Mouse (Mus musculus) Muller cell, postnatal 12 days (primary cell): Measurements from ENCODE around the gene Hist1h2ad.
"Not testable (repeated sequence)": the region's sequence is repeated elsewhere in the genome, so short reads cannot be mapped to it uniquely, and the experiment has no call there.

Experiments used
- DNase-seq: peaks from one replicate; pipeline ENCODE4 v3.0.0-alpha.2; 2015; ENCODE audit errors: inconsistent ontology term

Gene Hist1h2ad

DNA sequence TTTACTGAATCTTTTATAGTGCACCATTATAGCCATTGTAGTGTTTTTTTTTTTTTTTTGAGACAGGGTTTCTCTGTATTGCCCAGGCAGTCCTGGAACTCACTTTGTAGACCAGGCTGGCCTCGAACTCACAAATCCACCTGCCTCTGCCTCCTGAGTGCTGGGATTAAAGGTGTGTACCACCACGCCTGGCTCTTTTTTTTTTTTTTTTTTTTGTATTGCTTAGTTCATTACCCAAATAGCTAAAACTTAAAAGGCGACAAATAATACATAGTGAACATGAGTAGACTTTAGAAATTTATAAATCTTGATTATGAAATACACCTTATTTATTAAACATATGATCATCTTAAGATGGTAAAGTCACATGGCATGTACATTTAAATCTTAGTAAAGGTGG, 32.7 kb upstream of the Hist1h2ad start:
- no peak for DNase-seq

DNA sequence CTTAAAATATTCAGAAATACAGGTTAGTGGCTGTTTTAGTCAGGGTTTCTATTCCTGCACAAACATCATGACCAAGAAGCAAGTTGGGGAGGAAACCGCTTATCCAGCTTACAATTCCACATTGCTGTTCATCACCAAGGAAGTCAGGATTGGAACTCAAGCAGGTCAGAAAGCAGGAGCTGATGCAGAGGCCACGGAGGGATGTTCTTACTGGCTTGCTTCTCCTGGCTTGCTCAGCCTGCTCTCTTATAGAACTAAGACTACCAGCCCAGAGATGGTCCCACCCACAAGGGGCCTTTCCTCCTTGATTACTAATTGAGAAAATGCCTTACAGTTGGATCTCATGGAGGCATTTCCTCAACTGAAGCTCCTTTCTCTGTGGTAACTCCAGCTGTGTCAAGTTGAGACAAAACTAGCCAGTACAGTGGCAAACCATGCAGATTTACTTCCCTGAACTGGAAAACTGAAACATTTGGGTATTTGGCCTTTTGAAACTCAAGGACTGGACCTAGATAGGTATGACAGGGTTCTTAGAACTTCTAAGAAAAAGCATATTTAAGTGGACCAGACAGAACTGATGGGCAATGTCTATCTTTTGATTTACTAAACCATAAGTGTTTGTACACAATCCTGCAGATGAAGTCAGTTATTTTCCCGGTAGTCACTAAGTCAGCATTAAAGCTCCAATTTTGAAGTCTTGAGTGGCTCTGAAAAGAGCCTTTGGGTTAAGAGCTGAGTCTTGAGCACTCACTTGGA, 31.8 kb upstream of the Hist1h2ad start:
- not testable (repeated sequence) for DNase-seq

DNA sequence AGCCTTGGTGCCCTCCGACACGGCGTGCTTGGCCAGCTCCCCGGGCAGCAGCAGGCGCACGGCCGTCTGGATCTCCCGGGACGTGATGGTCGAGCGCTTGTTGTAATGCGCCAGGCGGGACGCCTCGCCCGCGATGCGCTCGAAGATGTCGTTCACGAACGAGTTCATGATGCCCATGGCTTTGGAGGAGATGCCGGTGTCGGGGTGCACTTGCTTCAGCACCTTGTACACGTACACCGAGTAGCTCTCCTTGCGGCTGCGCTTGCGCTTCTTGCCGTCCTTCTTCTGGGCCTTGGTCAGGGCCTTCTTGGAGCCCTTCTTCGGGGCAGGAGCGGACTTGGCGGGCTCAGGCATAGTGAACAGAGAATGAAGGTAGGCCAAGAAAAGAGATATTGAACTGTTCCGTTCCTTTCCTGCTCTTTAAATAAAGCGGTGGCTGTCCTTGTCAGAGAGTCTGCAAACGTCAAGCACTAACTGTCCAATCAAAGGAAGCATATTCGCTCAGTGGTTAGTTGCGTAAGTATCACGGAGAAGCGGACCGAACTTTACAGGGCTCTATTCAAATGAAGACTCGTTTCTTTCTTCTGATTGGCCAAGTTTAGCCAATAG, 31.1 kb upstream of the Hist1h2ad start, which contains the start of gene Hist1h2bh:
Gene Hist1h2bh (minus strand): TSS at position 394 of the 609 bp plus-strand sequence.
- peak; percentile 94 for DNase-seq

DNA sequence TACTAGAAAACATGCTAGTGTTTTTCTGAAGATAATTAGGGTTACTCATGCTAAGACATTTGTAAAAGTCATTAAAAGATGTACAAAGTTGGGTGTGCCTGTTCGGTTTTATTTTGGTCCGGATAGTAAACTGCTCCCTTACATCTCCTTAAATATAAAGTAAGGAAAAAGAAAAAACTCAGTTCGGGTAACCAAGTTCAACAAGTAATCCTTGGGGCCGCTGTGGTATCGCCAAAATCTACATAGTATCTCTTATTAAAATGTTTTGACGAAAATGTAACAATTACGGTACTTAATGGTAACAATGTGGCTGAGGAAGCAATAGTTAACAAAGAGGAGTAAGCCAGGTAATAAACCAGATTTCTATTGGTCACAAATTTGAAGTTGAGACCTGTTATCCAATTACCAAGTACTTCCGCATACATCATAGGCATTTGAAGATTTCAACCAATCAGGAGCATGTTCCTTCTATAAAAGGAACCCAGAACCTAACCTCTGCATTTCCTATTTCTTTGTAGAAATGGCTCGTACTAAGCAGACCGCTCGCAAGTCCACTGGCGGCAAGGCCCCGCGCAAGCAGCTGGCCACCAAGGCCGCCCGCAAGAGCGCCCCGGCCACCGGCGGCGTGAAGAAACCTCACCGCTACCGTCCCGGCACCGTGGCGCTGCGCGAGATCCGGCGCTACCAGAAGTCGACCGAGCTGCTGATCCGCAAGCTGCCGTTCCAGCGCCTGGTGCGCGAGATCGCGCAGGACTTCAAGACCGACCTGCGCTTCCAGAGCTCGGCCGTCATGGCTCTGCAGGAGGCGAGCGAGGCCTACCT, 30.0 kb upstream of the Hist1h2ad start, which contains the start of gene Hist1h3f:
Gene Hist1h3f (plus strand): TSS at position 88 of the 822 bp plus-strand sequence.
- peak; percentile 95 for DNase-seq

DNA sequence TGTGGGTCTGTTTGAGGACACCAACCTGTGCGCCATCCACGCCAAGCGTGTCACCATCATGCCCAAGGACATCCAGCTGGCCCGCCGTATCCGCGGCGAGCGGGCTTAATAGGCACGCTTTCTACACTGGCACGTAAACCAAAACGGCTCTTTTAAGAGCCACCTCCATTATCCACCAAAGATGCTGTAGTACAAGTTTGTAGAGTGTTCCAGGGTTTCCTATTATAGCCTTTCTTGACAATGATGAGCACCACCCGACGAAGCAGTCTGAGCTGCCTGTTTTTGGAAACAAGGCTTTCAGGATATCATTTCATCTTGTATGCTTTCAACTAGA, 29.4 kb upstream of the Hist1h2ad start:
- not testable (repeated sequence) for DNase-seq

DNA sequence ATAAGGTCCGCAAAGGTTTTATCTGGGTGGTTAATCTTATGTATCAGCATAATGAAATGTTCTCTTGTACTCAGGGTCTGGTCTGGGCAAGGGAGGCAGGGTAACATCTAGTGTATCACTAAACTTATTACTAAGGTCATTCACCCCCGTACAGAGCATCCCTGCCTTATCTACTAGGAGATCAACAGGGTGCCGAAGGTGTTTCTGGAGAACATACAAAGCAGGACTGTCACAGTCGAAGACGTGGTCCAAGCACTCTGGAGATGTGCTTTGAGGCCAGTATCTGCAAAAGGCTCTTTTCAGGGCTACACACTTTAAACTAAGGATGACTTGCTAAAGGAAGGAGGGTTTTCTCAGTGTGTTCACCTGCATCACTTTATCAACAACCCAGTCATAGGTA, 27.5 kb upstream of the Hist1h2ad start:
- DNase-seq, result no peak

DNA sequence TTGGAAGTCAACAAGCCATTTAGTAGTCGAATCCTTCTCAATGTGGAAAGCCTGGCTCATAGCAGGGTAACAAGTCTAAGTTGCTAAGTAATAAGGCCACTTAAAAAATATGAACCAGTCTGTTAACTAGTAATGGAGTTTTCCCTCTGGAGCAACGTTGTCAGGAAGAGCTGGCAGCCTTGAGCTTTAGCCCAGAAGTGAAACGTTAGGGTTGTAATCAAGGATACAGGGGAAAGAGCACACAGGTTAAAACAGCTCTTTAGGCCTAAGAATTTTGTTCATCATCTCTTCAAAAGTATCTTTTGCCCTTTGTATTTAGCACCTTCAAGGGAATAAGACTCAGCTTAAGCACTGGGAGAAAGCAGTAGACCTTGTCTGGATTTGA, 23.4 kb upstream of the Hist1h2ad start:
- DNase-seq, result no peak

DNA sequence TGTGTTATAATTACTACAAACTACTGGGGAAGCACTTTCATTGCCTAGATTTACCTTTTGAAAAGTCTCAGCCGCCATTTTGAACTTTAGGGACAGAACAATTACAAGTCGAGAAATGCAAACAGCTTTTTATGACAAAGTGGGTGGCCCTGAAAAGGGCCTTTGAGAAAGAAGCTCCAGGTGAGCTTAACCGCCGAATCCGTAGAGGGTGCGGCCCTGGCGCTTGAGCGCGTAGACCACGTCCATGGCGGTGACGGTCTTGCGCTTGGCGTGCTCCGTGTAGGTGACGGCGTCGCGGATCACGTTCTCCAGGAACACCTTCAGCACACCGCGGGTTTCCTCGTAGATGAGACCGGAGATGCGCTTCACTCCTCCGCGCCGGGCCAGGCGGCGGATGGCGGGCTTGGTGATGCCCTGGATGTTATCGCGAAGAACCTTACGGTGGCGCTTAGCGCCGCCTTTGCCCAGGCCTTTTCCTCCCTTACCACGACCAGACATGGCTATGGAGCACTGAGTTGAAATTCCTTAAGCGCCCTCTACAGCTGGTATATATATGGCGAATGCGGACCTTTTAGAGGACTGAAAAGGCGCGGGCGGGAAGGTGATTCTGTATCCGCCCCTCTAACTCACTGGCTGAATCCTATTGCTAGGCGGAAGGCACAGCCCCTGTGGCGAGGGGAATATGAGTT, 22.9 kb upstream of the Hist1h2ad start, which contains the start of gene Hist1h4f:
Gene Hist1h4f (minus strand): TSS at position 503 of the 689 bp plus-strand sequence.
- DNase-seq, result peak; percentile 89

DNA sequence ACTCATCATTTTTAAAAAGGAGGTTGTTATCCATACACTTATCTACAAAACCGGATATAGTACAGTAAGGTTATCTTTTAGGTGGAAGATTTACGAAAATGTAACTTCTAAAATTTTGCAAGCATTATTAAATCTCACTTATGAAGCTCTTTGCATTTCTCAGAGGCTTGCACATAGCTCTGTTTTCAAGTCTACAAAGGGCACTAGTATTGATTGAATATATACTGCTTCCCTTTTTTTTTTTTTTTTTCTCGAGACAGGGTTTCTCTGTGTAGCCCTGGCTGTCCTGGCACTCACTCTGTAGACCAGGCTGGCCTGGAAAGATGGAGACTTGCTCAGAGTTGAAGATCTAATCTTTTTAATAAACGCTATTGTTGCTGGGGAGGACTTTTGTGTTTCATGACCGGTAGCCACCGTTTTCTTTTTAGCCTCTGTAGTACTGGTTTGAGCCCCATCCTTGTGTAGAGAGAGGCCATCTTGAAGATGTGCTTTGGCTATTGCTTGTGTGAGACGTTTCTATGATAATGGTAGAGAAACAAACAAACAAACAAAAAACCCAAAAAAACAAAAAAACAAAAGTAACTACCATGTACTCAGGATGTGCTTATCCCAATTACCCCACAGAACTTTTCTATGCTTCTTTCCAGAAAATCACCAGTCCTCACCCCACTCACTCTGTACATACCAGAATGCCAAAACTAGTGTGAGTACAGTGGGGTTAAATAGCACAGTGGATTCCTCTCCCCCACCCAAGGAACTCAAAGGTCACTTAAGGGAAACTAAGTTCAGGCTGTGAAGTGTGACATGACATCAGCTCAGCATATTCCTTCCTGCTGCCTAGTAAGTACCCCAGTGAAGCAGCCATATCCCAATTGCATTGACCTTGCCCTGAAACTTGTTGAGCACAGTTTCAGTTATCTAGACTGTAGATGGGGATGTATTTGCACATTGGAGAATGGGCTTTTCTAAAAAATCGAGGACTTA, 22.0 kb upstream of the Hist1h2ad start:
- DNase-seq, result no peak

DNA sequence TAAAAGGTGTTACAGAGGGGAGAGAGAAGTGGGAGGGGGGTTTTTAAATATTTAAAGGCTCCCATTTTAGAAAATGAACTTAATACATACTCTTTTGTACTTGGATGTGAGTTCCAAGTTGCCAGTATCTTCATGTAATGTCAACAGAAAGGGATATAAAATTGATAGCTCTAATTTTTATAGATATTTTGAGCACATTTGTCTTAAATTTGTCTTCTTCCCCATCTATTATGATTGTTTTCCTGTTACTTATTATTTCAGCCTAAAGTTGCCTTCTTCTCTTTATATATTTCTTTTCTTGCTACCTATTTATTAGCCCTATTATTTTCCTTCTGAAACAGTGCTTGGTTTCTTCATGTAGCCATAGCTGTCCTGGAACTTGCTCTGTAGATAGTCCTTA, 21.2 kb upstream of the Hist1h2ad start, which contains the start of gene Hist1h1d:
Gene Hist1h1d (plus strand): TSS at position 301 of the 400 bp plus-strand sequence.
- no peak for DNase-seq

DNA sequence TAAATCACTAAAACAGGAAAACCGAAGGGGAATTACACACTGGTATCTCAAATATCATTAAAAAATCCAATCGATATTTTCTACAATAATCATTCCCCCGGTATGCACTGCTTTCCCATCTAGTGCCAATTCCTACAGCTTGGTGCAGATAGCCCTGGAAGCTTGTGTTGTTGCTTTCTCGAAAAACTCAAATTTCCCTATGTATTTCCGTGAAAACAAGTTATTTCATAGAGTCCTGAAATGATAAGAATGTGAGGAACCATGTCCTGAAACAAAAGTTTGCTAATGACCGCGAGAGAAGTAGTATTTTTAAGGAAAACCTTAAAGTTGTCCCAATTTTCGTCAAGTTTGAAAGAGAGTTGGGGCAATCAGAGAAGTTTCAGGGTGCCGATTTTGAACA, 19.8 kb upstream of the Hist1h2ad start:
- no peak for DNase-seq

DNA sequence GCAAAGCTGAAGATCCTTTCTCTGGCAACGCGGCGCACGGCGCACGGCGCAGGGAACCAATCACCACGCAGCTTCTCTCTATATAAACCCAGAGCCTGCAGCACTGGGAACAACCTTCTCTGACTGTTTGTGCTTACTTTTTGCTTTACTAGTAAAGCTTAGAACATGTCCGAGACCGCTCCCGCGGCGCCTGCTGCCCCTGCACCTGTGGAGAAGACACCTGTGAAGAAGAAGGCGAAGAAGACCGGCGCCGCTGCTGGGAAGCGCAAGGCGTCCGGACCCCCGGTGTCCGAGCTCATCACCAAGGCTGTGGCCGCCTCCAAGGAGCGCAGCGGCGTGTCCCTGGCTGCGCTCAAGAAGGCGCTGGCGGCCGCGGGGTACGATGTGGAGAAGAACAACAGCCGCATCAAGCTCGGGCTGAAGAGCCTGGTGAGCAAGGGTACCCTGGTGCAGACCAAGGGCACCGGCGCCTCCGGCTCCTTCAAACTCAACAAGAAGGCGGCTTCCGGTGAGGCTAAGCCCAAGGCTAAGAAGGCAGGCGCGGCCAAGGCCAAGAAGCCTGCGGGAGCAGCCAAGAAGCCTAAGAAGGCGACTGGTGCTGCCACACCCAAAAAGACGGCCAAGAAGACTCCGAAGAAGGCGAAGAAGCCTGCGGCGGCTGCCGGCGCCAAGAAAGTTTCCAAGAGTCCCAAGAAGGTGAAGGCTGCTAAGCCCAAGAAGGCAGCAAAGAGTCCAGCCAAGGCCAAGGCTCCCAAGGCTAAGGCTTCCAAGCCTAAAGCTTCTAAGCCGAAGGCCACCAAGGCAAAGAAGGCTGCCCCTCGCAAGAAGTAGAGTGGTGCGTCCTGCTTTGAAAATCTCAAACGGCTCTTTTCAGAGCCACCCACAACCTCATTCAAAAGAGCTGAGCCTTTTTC, 19.0 kb upstream of the Hist1h2ad start:
- DNase-seq, result peak; percentile 78

DNA sequence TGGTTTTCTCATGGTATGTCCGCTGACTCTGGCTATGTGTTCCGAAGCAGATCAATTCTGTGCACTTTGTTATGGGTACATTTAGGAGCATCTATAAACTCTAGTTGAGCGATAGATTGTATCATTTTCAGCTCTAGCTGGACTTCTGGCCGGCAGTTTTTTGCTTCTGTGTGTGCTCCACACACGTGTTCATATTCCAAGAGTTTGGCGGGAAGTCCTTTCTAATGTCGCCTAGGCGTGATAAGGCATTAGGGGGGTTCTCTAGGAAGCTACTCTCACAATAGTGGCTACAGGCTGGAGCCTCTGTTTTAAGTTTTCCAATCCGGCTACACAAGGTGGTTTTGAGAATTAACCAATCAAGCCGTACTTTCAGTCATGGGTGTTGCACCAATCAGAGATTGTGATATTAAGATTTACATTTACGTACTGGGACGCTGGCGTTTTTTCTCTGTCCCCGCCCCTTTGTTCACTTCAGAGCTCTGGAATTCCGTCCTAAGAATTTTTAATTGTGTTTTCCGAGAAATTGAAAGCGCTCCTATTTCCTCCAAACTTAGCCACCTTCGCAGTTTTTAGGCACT, 18.3 kb upstream of the Hist1h2ad start:
- DNase-seq, result peak; percentile 86

DNA sequence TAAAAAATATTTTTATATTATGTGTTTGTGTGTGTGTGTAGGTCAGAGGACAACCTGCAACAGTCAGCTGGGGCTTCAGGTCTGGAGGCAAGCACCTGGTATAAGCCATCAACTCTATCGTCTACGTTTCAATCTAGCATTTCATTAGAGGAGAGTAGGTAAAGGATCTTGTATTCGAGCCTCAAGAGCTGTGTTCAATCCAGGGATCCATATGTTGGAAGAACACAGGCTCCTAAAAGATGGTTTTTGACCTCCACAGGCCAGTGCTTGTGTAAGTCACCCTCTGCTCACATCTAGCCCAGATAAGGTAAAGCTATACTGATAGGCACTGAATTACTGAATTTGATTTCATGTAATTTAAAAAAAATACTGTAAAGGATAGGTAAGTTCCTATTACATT, 17.3 kb upstream of the Hist1h2ad start:
- DNase-seq, result no peak

DNA sequence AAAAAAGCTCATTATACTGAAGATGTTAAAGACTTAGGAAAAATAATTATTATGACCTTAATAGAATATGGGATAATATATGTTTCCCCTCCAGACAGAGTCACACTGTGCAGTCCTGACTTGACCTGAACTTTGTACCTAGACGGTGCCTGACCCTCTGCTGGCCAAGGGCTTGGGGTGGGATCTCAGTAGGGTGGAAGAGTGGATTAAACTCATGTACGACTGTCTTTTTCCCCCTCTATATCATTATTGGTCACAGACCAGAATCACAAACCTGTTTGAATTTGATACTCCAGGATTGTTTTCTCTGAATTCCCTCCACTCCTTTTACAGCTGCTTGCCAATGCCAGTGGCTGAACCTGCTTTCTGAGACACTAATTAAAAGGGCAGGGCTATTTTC, 13.5 kb upstream of the Hist1h2ad start:
- not testable (repeated sequence) for DNase-seq

DNA sequence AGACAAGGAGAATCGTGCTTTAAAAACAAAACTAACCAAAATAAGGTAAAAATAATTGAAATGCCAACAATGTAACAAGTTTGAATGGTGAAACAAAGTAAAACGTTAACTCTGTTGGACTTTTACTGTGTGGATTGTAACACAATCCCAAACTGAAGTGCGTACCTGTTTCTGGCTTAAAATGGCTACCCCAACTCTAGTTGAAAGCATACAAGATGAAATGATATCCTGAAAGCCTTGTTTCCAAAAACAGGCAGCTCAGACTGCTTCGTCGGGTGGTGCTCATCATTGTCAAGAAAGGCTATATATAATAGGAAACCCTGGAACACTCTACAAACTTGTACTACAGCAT, 12.7 kb upstream of the Hist1h2ad start:
- DNase-seq, result not testable (repeated sequence)

DNA sequence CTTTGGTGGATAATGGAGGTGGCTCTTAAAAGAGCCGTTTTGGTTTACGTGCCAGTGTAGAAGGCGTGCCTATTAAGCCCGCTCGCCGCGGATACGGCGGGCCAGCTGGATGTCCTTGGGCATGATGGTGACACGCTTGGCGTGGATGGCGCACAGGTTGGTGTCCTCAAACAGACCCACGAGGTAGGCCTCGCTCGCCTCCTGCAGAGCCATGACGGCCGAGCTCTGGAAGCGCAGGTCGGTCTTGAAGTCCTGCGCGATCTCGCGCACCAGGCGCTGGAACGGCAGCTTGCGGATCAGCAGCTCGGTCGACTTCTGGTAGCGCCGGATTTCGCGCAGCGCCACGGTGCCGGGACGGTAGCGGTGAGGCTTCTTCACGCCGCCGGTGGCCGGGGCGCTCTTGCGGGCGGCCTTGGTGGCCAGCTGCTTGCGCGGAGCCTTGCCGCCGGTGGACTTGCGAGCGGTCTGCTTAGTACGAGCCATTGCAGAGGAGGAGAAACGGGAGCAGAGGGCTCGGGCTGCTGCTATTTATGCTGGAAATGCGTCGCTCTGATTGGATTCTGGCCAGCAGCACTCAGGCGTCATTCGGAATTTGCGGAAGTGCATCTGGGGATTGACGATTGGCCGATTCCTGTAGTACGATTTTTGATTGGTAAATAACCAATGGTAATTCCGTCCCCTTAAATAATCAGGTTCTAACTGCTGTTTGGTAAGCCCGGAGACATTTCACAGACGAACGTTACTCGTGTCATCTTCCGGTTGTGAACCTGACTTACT, 12.1 kb upstream of the Hist1h2ad start, which contains the start of gene Hist1h3e:
Gene Hist1h3e (minus strand): TSS at position 487 of the 777 bp plus-strand sequence.
- peak; percentile 95 for DNase-seq
